Mouse (Mus musculus) limb, embryonic 15.5 days (tissue): ENCODE measurements around the gene Tekt1. TPM values are rescaled to one million over a fixed set of nuclear protein-coding genes. Genes with fewer than 3 reads are reported as not detected.

ENCODE experiments used
- ATAC-seq: fragments of 200-750 bp; cut with Nextera tagmentation; 2 replicates; pipeline ENCODE4 v1.8.0; 2017; ENCODE audit warnings: low read depth, moderate TSS enrichment; ENCODE audit not compliant: insufficient number of reproducible peaks, low FRiP score, low TSS enrichment
- H3K27ac ChIP-seq: fragments of 300-500 bp; sonication (generic); 2 replicates; pipeline ENCODE4 v1.5.1; 2015; ENCODE audit warnings: moderate library complexity, mild to moderate bottlenecking, inconsistent platforms
- H3K27me3 ChIP-seq: fragments of 300-500 bp; sonication (generic); 2 replicates; pipeline ENCODE4 v1.6.1; 2015; ENCODE audit warnings: inconsistent platforms
- H3K36me3 ChIP-seq: fragments of 300-500 bp; sonication (generic); 2 replicates; pipeline ENCODE4 v1.6.1; 2015; ENCODE audit warnings: inconsistent platforms
- H3K4me1 ChIP-seq: fragments of 300-500 bp; sonication (generic); 2 replicates; pipeline ENCODE4 v1.6.1; 2015; ENCODE audit warnings: inconsistent platforms
- H3K4me2 ChIP-seq: fragments of 300-500 bp; sonication (generic); 2 replicates; pipeline ENCODE4 v1.6.1; 2015; ENCODE audit warnings: mild to moderate bottlenecking, inconsistent platforms
- H3K4me3 ChIP-seq: fragments of 300-500 bp; sonication (generic); 2 replicates; pipeline ENCODE4 v1.5.1; 2015; ENCODE audit warnings: mild to moderate bottlenecking, inconsistent platforms
- H3K9ac ChIP-seq: fragments of 300-500 bp; sonication (generic); 2 replicates; pipeline ENCODE4 v1.6.1; 2015; ENCODE audit warnings: inconsistent platforms
- H3K9me3 ChIP-seq: fragments of 300-500 bp; sonication (generic); 2 replicates; pipeline ENCODE4 v1.6.1; 2016; ENCODE audit warnings: inconsistent platforms
- WGBS: fragments of 180-500 bp; shearing (Covaris S2); methylation state at CpG from one replicate; pipeline ENCODE4 v1.1.7; 2015; 5-methylcytosine and 5-hydroxymethylcytosine counted together
- polyA plus RNA-seq: library from polyadenylated mRNA; unstranded; fragments of >200 nt; fragmentation: Nextera tagmentation; extraction: Ambion mirVana; gene quantifications from 2 replicates; pipeline ENCODE4 v1.2.1, GENCODE M21; 2015

Gene Tekt1
- 1.5 and 1.6 TPM in 2 replicates for polyA plus RNA-seq

DNA sequence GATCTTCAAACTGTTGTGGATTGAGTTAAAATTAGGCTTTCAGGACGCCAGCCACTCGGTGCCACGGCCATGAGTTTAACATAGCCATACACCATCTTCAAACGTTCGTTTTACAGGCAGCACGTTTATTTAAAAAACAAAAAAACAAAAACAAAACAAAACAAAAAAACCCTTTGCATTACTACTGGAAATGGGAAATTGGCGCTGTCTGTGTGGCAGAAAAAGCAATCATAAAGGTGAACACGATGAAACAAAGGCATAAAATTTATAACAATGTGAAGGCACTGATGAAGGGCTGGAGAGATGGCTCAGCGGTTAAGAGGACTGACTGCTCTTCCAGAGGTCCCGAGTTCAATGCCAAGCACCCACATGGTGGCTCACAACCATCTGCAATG lies at the start of gene Tekt1:
Gene Tekt1, minus strand, starts transcription at position 96 of the 395 bp plus-strand sequence.
- H3K9ac ChIP-seq, result peak within 1 kb of the TSS; percentile 18; the same call in 1 of the 2 replicates
- peak within 1 kb of the TSS; percentile 43 for H3K4me3 ChIP-seq
- H3K27ac ChIP-seq, result no peak within 1 kb of the TSS
- H3K4me2 ChIP-seq, result peak within 1 kb of the TSS; percentile 81
- 35% methylated on average over 10 of the region's 10 CpGs for WGBS
- H3K36me3 ChIP-seq, result no peaks in the 10 kb centered on the region
- no peaks in the 10 kb centered on the region for H3K27me3 ChIP-seq
- no peaks in the 10 kb centered on the region for H3K9me3 ChIP-seq
- peaks cover 5% of the 10 kb centered on the region for H3K4me1 ChIP-seq
- no peak for ATAC-seq

DNA sequence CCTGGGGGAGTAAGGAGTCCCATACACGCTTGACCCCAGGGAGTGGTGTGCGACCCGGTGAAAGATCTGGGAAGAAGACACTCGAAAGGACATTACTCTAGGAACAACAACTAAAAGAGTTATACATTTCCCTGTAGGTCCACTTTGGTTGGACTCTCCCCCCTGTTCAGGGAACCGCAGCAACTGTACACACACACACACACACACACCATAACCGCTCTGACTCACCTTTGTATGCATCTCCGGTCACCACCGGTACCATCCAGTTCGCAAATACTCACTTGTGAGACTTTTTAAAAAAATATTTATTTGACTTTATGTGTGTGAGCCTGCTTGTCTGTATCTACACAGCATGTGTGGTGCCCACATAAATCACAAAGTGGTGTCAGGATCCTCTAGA lies 49.7 kb upstream of the Tekt1 start:
- peak overlapping the region; percentile 47; the same call in 1 of the 2 replicates for H3K9ac ChIP-seq
- peak overlapping the region; percentile 95 for H3K4me2 ChIP-seq
- no peaks in the 10 kb centered on the region for H3K9me3 ChIP-seq
- no peak for ATAC-seq
- H3K4me1 ChIP-seq, result peaks cover 48% of the 10 kb centered on the region
- peaks cover 20% of the 10 kb centered on the region; the same call in 1 of the 2 replicates for H3K27me3 ChIP-seq
- H3K36me3 ChIP-seq, result no peaks in the 10 kb centered on the region
- peak overlapping the region; percentile 58 for H3K4me3 ChIP-seq
- 31% methylated on average over 9 of the region's 9 CpGs for whole genome bisulfite sequencing
- H3K27ac ChIP-seq, result peak overlapping the region; percentile 76; the same call in 1 of the 2 replicates

- Histone ChIP-seq H3K4me3 (peak within 1 kb of the TSS; percentile 58), H3K27me3 (peaks cover 20% of the 10 kb centered on the region; the same call in 1 of the 2 replicates), H3K36me3 (no peaks in the 10 kb centered on the region), H3K4me2 (peak within 1 kb of the TSS; percentile 95), H3K27ac (peak within 1 kb of the TSS; percentile 76), H3K4me1 (peaks cover 49% of the 10 kb centered on the region), H3K9me3 (no peaks in the 10 kb centered on the region), H3K9ac (peak within 1 kb of the TSS; percentile 47)
- WGBS, result under 1% methylated on average over 86 of the region's 86 CpGs
- peak; percentile 86 for ATAC-seq
Observed at GRCm38 (mm10) chr11:72411093-72411921, 49.1 kb upstream of the Tekt1 start, which contains the start of gene Smtnl2. Smtnl2 (minus strand) TSS chr11:72411713.

DNA sequence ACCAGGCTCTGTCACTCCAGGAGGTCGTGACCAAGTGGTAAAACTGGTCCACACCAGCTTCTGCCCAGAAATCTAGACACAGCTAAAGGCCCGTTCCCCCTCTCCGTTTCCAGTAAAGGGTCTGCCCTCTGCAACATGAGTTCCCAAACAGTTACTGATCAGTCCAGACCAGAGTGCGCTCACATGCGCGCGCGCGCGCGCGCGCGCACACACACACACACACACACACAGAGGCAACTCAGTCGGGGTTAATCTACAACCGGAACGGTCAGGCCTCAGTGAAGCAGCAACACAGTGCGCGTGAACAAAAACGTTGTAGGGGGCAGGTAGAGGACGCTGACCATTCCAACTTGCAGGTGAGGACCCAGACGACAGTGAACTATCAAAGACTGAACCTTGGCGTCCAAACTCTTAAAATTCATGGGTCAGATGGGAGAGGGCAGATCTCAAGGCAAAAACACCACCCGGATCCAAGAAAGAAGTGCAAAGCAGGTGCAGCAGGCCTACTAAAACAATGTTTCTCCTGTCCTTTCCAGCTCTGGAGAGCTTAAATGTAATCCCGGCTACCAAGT lies 48.4 kb upstream of the Tekt1 start:
- Histone ChIP-seq H3K27me3 (peaks cover 20% of the 10 kb centered on the region; the same call in 1 of the 2 replicates), H3K9ac (peak overlapping the region; percentile 47; the same call in 1 of the 2 replicates), H3K9me3 (no peaks in the 10 kb centered on the region), H3K4me1 (peaks cover 55% of the 10 kb centered on the region), H3K4me3 (peak overlapping the region; percentile 58), H3K36me3 (no peaks in the 10 kb centered on the region), H3K27ac (peak overlapping the region; percentile 76), H3K4me2 (peak overlapping the region; percentile 95)
- no peak for ATAC-seq
- 3% methylated on average over 25 of the region's 25 CpGs for WGBS

- Histone ChIP-seq H3K36me3 (no peaks in the 10 kb centered on the region), H3K9me3 (no peaks in the 10 kb centered on the region), H3K4me1 (peaks cover 55% of the 10 kb centered on the region), H3K4me3 (peak overlapping the region; percentile 58), H3K9ac (no peak overlapping the region), H3K4me2 (peak overlapping the region; percentile 95), H3K27me3 (peaks cover 20% of the 10 kb centered on the region; the same call in 1 of the 2 replicates), H3K27ac (0 out of 2 replicates have a peak overlapping the region, but pooled peaks have one; percentile 1)
- ATAC-seq, result no peak
- 51% methylated on average over 12 of the region's 12 CpGs for WGBS
Observed at GRCm38 (mm10) chr11:72409649-72410385, 47.6 kb upstream of the Tekt1 start.

DNA sequence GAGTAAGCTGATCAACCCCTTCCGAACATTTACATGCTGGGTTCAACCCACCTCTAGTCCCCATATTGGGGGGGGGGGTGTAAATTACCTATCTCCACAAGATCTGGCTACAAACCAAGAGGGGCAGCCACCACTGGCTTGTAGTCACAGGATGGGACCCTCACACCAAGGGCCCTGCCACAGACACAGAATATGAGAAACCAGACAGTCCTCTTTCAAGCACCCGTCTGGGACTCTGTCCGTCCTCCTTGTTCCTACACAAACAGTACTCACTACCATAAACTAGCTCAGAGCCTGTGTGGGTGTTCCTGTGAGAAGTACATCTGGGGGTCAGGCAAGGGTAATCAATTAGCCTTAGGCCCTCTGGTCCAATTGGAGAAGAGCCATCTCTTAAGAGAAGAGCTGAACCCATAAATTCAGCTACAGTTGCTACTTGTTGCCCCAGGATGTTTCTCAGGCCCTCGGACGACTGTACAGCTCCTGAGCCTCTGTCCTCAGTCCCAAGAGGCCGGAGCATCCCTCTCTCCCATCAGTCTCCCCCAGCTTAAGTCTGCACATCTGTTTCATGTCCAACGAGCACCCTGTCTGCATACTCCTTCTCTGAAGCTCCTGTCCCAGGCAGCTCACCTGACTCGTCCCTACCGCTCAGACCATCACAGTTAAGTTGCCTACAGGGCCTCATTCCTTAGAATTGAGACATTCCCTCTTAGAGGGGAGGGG lies 46.4 kb upstream of the Tekt1 start:
- H3K4me3 ChIP-seq, result peak overlapping the region; percentile 58
- H3K4me2 ChIP-seq, result peak overlapping the region; percentile 95
- WGBS, result 33% methylated on average over 9 of the region's 9 CpGs
- H3K27ac ChIP-seq, result no peak overlapping the region
- no peaks in the 10 kb centered on the region for H3K9me3 ChIP-seq
- no peak overlapping the region for H3K9ac ChIP-seq
- peaks cover 52% of the 10 kb centered on the region for H3K4me1 ChIP-seq
- H3K27me3 ChIP-seq, result peaks cover 20% of the 10 kb centered on the region; the same call in 1 of the 2 replicates
- ATAC-seq, result no peak
- no peaks in the 10 kb centered on the region for H3K36me3 ChIP-seq

DNA sequence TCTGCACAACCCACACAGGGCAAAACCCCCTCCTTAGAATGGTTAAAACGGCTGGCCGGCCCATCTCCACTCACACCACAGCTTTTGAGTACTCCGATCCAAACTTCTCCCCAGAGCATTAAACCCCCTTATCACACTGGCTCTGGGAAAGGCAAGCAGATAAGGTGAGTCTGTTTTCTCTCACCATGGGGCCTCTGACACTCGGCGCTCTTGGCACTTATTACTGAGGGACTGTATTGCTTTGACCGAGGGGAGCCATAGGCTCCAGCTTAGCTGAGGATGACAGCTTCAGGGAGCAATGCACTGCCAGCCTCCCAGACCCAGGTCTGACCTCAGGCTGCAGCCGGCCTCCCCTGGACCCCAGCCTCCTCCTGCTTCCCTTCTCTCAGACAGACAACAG lies 45.3 kb upstream of the Tekt1 start:
- Histone ChIP-seq H3K4me3 (no peak overlapping the region), H3K4me2 (0 out of 2 replicates have a peak overlapping the region, but pooled peaks have one; percentile 14), H3K36me3 (no peaks in the 10 kb centered on the region), H3K4me1 (peaks cover 42% of the 10 kb centered on the region), H3K27me3 (peaks cover 20% of the 10 kb centered on the region; the same call in 1 of the 2 replicates), H3K9ac (no peak overlapping the region), H3K27ac (peak overlapping the region; percentile 18; the same call in 1 of the 2 replicates), H3K9me3 (no peaks in the 10 kb centered on the region)
- no peak for ATAC-seq
- WGBS, result 16% methylated on average over 7 of the region's 7 CpGs

DNA sequence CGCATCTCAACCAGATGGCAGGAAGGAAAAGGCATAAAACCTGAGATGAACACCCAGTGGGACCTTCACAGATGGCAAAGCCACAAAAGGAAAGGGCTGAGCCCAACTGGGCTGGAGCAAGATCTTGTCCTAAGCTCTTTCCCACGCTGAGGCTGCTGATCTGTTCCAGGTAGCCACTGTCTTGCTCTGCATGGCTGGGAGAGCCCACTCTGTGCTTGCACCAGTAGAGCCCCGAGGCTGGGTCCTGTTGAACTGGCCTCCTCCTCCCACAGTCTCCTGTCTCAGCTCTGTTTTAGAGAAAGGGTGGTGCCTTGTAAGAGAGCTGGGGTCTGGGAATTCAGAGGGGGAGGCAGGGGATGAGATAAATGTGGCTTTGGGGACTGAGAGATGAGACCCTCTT lies 44.8 kb upstream of the Tekt1 start:
- Histone ChIP-seq H3K27me3 (peaks cover 20% of the 10 kb centered on the region; the same call in 1 of the 2 replicates), H3K4me1 (peaks cover 42% of the 10 kb centered on the region), H3K27ac (no peak overlapping the region), H3K9me3 (no peaks in the 10 kb centered on the region), H3K9ac (no peak overlapping the region), H3K4me2 (no peak overlapping the region), H3K36me3 (no peaks in the 10 kb centered on the region), H3K4me3 (no peak overlapping the region)
- ATAC-seq, result no peak
- WGBS, result 23% methylated on average over 3 of the region's 3 CpGs

- Histone ChIP-seq H3K9me3 (no peaks in the 10 kb centered on the region), H3K4me2 (no peak overlapping the region), H3K4me3 (no peak overlapping the region), H3K27ac (no peak overlapping the region), H3K9ac (no peak overlapping the region), H3K27me3 (peaks cover 20% of the 10 kb centered on the region; the same call in 1 of the 2 replicates), H3K4me1 (peaks cover 35% of the 10 kb centered on the region), H3K36me3 (no peaks in the 10 kb centered on the region)
- no peak for ATAC-seq
- whole genome bisulfite sequencing, result 49% methylated on average over 8 of the region's 8 CpGs
Observed at GRCm38 (mm10) chr11:72406079-72406675, 43.9 kb upstream of the Tekt1 start.

DNA sequence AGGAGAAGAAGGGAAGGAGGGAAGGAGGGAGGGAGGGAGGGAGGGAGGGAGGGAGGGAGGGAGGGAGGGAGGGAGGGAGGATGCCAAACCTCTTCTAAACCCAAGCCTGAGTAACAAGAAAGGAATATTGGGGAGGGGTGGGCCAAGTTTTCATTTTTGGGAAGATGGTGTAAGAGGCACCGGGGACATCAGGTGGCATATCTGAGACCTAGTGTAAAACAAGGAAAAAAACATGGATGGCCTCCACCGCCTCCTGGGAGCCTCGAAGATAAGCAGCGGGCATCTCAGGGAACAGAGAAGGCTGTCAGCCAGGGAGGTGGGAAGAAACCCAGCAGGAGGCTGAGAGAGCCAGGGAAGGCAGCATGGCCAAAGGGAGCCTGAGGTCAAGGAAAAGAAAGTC lies 43.3 kb upstream of the Tekt1 start:
- no peak for ATAC-seq
- 68% methylated on average over 4 of the region's 4 CpGs for WGBS
- no peak overlapping the region for H3K4me3 ChIP-seq
- H3K27me3 ChIP-seq, result peaks cover 20% of the 10 kb centered on the region; the same call in 1 of the 2 replicates
- no peaks in the 10 kb centered on the region for H3K36me3 ChIP-seq
- no peak overlapping the region for H3K27ac ChIP-seq
- H3K4me2 ChIP-seq, result no peak overlapping the region
- H3K4me1 ChIP-seq, result peaks cover 29% of the 10 kb centered on the region
- H3K9me3 ChIP-seq, result no peaks in the 10 kb centered on the region
- no peak overlapping the region for H3K9ac ChIP-seq
